Mouse (Mus musculus): ENCODE results near the gene Sele.

Gene Sele

DNA sequence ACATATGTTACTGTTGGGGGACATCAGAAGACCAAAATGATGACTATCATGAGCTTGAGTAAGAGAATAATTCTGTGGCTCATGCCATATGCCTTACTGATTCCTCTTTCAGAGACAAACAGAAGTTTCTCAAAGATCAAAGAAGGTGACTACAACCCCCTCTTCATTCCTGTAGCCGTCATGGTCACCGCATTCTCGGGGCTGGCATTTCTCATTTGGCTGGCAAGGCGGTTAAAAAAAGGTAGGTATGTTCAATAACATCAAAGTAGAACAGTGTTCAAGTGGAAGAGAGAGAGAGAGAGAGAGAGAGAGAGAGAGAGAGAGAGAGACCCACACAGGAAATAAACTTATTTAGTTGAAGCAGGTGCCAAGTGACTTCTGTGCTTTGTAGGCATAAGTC, 24.0 kb downstream of the Sele start:
- no peak for DNase-seq (ENCODE audit: low read depth, low spot score)

GRCm38 (mm10) chr1:164073091-164073490, 25.1 kb downstream of the Sele start:
- DNase-seq (ENCODE audit: low read depth, low spot score): no peak

DNA sequence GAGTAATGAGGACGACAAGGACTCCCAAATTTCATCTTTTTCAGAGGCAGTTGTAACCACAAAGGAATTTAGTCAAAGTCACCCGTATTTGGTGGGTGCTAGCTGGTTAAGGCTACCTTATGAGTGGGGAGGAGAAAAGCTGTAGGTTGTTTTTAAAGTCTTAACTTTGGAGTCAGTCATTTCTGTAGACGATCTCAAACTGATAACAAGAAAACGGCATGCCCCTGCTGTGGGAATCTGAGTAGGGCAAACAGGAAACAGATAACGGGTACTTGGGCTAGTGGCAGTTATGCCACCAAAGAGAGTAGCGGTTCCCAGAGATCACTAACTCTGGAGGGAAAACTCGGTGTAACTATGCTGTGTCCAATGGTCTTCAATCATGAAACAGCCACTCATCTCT, 25.8 kb downstream of the Sele start:
- DNase-seq (ENCODE audit: low read depth, low spot score): no peak

DNA sequence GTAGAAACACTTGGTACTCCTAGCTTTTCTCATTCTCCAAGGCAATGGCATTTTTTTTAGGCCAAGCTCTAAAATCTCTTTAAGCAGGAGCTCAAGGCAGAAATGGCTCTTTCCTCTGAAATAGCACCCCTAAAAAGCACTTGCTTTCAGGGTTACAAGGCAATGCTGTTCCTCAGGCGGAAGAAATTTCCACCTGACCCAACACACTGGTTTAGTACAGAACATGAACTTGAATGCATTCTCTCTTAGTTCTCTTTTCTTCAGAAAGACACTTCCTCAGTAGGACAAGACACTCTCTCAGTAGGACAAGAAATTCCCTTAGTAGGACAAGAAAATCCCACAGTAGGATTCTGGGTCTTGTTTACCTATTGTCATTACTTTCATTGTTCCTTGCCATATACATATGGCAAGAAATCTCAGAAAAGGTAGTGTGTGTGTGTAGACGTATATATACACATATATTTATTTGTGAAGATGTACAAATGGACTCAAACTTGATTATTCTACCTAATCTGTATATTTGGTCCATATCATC, 26.6 kb downstream of the Sele start:
- no peak for DNase-seq (ENCODE audit: low read depth, low spot score)

GRCm38 (mm10) chr1:164075416-164075815, 27.4 kb downstream of the Sele start:
- DNase-seq (ENCODE audit: low read depth, low spot score): no peak

DNA sequence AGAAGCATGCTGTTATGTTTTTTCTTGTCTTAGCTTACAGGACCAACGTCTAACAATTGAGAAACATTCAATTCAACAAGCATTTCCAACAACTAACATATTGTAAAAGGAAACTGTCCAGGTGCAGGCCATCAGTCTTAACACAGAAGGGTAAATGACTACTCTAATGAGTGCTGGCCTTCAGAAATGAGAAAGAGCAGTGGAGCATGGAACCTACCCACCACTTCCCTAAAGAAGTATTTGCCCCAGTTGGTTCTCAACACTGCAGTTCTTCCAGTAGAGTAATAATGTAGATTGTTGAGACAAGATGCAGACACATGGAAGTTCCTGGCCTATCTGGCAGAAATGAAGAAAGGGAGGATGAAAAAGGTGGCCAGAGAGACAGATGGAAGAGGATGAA, 28.4 kb downstream of the Sele start:
- DNase-seq (ENCODE audit: low read depth, low spot score): no peak

DNA sequence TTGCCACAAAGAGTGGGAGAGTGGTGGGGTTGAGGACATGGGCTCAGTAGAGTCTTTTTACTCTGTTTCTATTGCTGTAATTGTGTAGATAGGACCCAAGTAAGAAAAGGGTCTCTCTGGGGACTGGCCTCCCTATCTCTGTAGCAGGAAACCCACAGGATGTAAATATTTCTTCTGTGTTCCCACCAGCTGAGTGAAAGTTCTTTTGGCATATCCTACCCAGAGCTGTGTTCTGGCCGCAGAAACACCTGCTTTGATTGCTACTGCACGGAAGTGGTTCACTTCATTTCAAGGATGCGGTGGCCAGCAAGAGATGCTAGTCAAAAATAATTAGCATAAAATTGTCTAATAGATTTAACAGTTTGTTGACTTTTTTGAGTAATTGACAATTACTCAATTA, 29.0 kb downstream of the Sele start:
- no peak for DNase-seq (ENCODE audit: low read depth, low spot score)

DNA sequence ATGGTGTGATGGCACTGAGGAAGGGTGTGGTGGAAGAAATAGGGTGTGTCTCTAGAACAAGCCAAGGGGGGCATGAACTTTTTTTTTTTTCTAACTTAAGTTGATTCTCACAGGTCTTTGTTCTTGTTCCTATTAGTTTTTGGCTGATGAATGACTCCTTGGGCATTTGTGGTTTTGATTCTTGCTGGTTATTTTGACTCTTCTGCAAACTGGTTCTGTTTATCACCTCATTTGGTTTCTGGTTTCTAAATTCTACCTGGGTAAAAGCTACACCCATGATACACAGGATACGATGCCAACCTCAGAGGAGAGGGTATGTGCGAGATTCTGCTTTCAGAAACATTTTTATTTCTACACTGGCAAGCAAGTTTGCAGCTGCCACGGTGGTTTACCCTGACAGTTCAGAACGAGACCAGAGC, 30.3 kb downstream of the Sele start:
- DNase-seq (ENCODE audit: low read depth, low spot score): no peak

GRCm38 (mm10) chr1:164079091-164079490, 31.1 kb downstream of the Sele start:
- DNase-seq (ENCODE audit: low read depth, low spot score): no peak

DNA sequence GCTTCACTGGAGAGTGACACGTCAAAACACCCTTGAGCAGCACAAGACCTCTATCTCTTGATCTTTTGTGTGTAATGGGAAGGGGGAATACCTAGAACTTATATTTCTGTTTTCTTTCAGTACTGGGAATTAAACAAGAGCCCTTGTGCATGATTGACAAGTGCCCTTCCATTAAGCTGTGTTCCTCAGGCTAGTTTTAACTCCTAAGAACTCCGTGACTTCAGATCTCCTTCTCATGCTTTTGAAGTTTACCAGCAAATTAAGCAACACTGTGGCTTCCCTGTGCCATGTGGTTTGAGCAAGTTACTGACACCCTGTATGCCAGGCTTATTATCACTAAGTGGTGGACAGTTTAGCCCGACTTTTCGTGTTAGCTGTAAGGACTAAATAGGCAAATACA, 35.0 kb downstream of the Sele start:
- DNase-seq (ENCODE audit: low read depth, low spot score): no peak

DNA sequence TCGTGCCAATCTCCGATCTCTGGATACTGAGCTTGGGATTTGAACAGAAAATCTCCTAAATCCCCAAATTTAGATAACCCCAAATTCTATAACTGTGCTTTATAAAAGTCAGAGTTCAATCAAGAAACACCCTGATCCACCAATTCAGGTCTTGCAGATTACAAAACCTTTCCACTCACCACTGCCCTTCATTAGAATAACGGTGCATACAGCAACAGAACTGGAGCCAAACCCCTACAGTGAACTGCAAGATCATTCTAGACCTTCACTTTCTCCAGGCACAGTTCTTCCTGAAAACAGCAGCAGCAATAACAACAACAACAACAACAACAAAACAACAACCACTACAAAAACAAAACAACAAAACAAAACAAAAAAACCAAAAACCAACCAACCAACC, 38.8 kb downstream of the Sele start:
- DNase-seq (ENCODE audit: low read depth, low spot score): no peak

- DNase-seq (ENCODE audit: low read depth, low spot score): no peak
Measured at GRCm38 (mm10) chr1:164087872-164088271, 39.8 kb downstream of the Sele start.

DNA sequence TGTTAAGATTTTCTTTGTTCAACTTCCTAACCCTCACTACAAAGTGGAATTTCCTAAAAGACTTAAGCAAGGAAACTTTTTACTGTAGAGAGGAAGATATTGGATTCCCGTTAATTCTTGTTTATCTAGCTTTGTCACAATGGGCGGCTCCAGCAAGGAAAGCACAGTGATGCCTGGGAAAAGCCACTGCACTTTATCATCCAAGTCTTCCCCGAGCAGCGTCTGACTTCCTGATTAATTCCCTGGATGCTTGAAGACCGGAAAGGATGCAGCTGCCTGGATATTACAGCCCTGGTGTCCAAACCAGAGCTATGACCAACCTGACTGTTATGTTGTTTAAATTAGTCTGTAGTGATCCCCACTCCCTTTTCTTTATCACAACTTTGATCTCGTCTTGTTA, 48.7 kb downstream of the Sele start:
- DNase-seq (ENCODE audit: low read depth, low spot score): no peak

GRCm38 (mm10) chr1:164097911-164098310, 49.9 kb downstream of the Sele start:
- no peak for DNase-seq (ENCODE audit: low read depth, low spot score)

DNA sequence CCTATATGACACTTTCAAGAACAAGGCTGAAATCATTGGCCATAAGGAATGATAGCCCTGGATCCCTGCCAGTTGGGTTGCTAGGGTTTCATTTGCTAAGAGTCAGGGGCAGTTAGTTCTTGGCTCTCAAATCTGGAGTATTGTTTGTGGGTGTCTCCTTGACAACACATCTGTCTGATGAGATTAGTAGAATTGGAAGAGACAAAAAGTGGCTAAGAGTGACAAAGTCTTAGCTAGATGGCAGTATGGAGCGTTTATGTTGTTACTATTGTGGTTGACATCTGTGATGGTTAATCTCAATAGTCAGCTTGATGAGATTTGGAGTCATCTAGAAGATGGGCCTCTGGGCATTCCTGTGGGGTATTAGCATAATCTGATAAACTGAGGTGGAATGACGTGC, 50.3 kb downstream of the Sele start:
- no peak for DNase-seq (ENCODE audit: low read depth, low spot score)

Measured in brain, embryonic 18.5 days (tissue).